Mouse (Mus musculus) liver, embryonic 13.5 days (tissue): Measurements from ENCODE around the gene Fhdc1. TPM values are rescaled to one million over a fixed set of nuclear protein-coding genes. Genes with fewer than 3 reads are reported as not detected.

Experiments used
- ATAC-seq: fragments of 200-750 bp; cut with Nextera tagmentation; 2 replicates; pipeline ENCODE4 v1.8.0; 2017; ENCODE audit warnings: low read depth, mild to moderate bottlenecking, moderate number of reproducible peaks, moderate library complexity
- DNase-seq: peaks from one replicate; pipeline ENCODE4 v3.0.0; 2022
- H3K27ac ChIP-seq: fragments of 300-500 bp; sonication (generic); 2 replicates; pipeline ENCODE4 v1.5.1; 2015; ENCODE audit warnings: moderate library complexity, mild to moderate bottlenecking, inconsistent platforms
- H3K27me3 ChIP-seq: fragments of 300-500 bp; sonication (generic); 2 replicates; pipeline ENCODE4 v1.6.1; 2015; ENCODE audit warnings: mild to moderate bottlenecking, inconsistent platforms
- H3K36me3 ChIP-seq: fragments of 300-500 bp; sonication (generic); 2 replicates; pipeline ENCODE4 v1.6.1; 2015; ENCODE audit warnings: mild to moderate bottlenecking, inconsistent platforms
- H3K4me1 ChIP-seq: fragments of 300-500 bp; sonication (generic); replicated peaks from 2 replicates; pipeline ENCODE4 v1.6.1; 2015; ENCODE audit warnings: inconsistent platforms
- H3K4me2 ChIP-seq: fragments of 300-500 bp; sonication (generic); 2 replicates; pipeline ENCODE4 v1.6.1; 2015; ENCODE audit warnings: inconsistent platforms, mild to moderate bottlenecking, moderate library complexity
- H3K4me3 ChIP-seq: fragments of 300-500 bp; sonication (generic); replicated peaks from 2 replicates; pipeline ENCODE4 v1.5.1; 2015; ENCODE audit warnings: mild to moderate bottlenecking, inconsistent platforms
- H3K9ac ChIP-seq: fragments of 300-500 bp; sonication (generic); 2 replicates; pipeline ENCODE4 v1.6.1; 2015; ENCODE audit warnings: mild to moderate bottlenecking, inconsistent platforms
- H3K9me3 ChIP-seq: fragments of 300-500 bp; sonication (generic); replicated peaks from 2 replicates; pipeline ENCODE4 v1.6.1; 2016; ENCODE audit warnings: inconsistent platforms
- WGBS: fragments of 180-500 bp; shearing (Covaris S2); methylation state at CpG from one replicate; pipeline ENCODE4 v1.1.7; 2015; ENCODE audit not compliant: insufficient replicate concordance; 5-methylcytosine and 5-hydroxymethylcytosine counted together
- polyA plus RNA-seq: library from polyadenylated mRNA; unstranded; fragments of >200 nt; fragmentation: Nextera tagmentation; extraction: Ambion mirVana; gene quantifications from 2 replicates; pipeline ENCODE4 v1.2.1, GENCODE M21; 2015

The Fhdc1 gene
- 30.2 and 30.9 TPM in 2 replicates for polyA plus RNA-seq

DNA sequence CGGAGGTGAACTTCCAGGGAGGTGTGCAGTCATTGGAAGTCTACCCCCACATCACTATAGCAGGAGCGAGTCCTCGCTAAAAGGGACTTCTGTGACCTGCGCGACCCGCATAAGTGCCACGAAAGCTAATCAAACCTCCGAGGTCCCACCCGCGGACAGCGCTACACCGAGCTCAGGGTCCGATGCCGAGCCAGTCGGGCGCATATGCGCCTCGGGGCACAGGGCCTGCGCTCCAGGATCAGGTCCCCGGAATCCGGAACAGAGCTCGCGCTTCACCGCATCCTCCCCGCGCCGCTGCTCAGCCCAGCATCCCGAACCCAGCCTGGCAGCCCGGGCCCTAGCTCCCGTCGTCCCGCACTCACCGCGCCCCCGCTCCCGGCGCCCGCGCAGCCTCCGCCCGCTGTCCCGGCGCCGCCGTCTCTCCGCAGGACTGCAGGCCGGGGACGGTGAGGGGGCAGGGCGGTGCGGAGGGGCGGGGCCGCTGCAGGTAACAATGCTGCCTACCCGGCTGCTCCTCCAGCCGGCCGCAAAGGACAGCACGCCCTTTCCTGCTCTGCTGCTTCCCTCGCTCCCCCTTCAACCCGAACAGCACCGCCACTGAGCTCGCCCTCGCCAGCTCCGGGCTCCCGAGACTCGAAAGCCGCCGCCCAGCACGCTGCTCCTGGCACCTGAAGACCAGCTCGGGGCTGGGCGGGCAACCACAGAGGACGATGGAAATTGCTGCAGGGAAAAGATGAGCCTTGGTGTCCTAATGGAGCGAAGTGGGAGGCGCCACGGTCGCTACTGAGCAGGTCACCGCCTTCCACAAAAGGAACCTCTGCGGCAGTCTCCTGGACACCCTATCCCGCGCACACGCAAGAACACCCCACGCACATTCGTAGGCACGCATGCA, at the start of gene Fhdc1:
Fhdc1 (minus strand) TSS at position 424 of the 892 bp plus-strand sequence.
- peaks cover 11% of the 10 kb centered on the region for H3K36me3 ChIP-seq
- H3K27me3 ChIP-seq, result peaks cover 49% of the 10 kb centered on the region
- peak within 1 kb of the TSS; percentile 97 for H3K4me2 ChIP-seq
- no peaks in the 10 kb centered on the region for H3K9me3 ChIP-seq
- 1% methylated on average over 80 of the region's 82 CpGs for WGBS
- ATAC-seq (peak; percentile 73), DNase-seq (peak; percentile 61)
- peak within 1 kb of the TSS; percentile 83 for H3K4me3 ChIP-seq
- peak within 1 kb of the TSS; percentile 95 for H3K9ac ChIP-seq
- peak within 1 kb of the TSS; percentile 96 for H3K27ac ChIP-seq
- peaks cover 62% of the 10 kb centered on the region for H3K4me1 ChIP-seq

DNA sequence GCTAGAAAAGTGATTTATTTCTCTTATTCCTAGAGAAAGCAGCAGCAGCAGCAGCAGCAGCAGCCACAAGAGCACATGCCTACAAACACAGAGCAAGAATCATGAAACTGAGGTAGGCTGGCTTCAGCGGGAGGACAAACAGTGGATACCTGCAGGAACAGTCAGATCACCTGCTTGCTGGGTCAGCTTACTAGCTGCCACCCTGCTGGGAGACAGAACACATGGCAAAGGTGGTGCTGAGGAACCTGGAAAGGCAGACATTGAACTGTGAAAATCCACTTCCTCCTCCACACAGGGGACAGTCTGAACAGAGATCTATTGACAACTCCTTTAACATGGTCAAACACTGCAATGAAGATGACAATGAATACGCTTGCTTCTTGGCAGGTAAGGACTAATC, 48.8 kb upstream of the Fhdc1 start:
- 73% methylated on average over 2 of the region's 2 CpGs for WGBS
- Histone ChIP-seq H3K9ac (no peak overlapping the region), H3K4me3 (no peak overlapping the region), H3K36me3 (no peaks in the 10 kb centered on the region), H3K27ac (no peak overlapping the region), H3K4me1 (no peaks in the 10 kb centered on the region), H3K27me3 (no peaks in the 10 kb centered on the region), H3K9me3 (no peaks in the 10 kb centered on the region), H3K4me2 (no peak overlapping the region)
- no peak for DNase-seq
- ATAC-seq, result no peak

DNA sequence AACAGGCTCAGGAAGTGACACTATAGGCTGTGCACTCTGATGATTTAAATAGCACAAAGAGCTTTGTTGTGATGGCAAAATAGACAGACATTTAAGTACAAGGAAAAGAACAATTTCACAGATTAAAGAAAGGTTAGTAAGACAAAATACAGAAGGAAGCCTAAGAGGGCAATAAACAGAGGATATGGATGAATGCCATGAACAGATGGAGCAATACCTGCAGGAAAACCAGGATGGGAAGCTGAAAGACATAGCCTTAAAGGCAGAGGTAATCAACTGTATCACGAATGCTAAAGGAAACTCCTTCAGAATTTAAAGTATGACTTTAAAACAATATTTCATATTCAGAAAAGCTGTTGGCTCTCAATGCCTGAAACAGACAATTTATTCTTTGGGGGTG, 44.7 kb upstream of the Fhdc1 start:
- Histone ChIP-seq H3K4me1 (no peaks in the 10 kb centered on the region), H3K27me3 (no peaks in the 10 kb centered on the region), H3K9me3 (no peaks in the 10 kb centered on the region), H3K9ac (no peak overlapping the region), H3K36me3 (no peaks in the 10 kb centered on the region), H3K27ac (no peak overlapping the region), H3K4me3 (no peak overlapping the region), H3K4me2 (no peak overlapping the region)
- DNase-seq (no peak), ATAC-seq (no peak)
- WGBS, result 61% methylated on average over 1 of the region's 1 CpGs

DNA sequence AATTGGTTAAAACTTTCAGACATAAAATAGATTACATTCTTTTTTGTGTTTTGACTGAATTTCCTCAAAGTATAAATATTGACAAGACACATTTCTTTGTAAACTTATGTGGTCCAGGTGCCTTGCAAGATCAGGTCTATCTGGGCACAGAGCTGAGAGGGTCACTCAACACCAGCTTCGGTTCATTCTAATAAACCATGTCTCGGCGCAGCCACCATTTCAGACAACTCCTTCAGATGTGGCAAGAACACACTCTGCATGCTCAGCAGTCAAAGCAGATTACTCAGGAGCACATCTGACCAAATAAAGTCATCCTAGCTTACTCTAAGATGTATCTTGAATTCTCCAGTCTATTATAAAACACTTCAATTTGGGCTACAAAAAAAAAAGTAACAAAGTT, 35.9 kb upstream of the Fhdc1 start:
- ATAC-seq (no peak), DNase-seq (no peak)
- Histone ChIP-seq H3K4me3 (no peak overlapping the region), H3K27me3 (no peaks in the 10 kb centered on the region), H3K9ac (no peak overlapping the region), H3K4me2 (no peak overlapping the region), H3K4me1 (peaks cover 16% of the 10 kb centered on the region), H3K9me3 (no peaks in the 10 kb centered on the region), H3K36me3 (0 out of 2 replicates have a peak, but pooled peaks cover 7% of the 10 kb centered on the region), H3K27ac (no peak overlapping the region)
- WGBS, result 91% methylated on average over 3 of the region's 3 CpGs

DNA sequence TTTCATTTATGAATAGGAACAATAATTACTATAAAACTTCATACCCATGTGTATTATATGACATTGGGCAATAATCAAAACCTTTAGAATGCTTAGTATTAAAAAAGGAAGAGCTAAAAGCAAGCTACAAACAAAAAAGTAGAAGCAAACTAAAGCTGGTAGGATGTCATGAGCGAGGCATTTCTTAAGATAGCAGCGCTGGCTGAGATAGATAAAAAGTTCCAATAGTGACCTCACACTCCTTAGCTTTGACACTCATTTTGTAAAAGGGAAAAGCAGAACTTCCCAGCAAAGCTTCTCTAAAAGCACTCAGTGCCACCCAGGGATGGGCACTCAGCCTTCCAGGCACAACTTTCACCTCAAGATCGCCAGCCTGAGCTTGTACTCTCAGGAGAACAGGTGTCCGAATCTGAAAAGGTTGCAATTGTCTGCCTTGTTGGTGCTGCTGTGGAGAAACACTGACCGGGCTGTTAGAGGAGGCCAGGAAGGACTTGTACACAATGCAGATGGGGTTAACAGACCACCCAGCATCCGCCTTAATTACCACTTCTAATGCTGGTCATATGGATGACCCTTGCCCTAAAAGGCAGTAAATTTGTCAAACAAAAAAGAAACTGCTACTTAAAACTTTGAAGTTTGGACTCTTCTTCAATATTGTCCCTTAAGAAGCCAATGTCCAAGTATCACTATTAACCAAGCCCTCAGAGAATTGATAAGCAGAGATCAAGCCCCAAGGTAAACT, 32.7 kb upstream of the Fhdc1 start:
- Histone ChIP-seq H3K36me3 (0 out of 2 replicates have a peak, but pooled peaks cover 3% of the 10 kb centered on the region), H3K27me3 (no peaks in the 10 kb centered on the region), H3K4me3 (no peak overlapping the region), H3K9me3 (no peaks in the 10 kb centered on the region), H3K4me2 (no peak overlapping the region), H3K9ac (no peak overlapping the region), H3K27ac (no peak overlapping the region), H3K4me1 (peaks cover 14% of the 10 kb centered on the region)
- DNase-seq, result no peak
- WGBS, result 47% methylated on average over 6 of the region's 6 CpGs
- no peak for ATAC-seq

DNA sequence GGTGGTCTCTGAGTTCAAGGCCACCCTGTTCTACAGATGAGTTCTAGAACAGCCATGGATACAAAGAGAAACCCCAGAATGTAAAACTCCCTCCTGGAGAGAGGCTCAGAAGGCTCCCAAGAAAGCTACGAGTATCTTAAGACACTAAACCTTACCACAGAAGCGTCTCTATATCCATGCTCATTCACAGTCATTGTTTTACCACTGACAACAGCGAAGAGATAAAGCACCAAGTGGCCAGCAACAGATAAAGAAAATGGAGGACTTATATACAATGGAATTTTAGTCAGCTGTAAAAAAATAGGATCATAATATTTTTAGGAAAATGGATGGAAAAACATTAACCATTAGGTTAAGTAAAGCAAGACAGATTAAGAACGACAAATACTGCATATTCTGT, 25.0 kb upstream of the Fhdc1 start:
- H3K9me3 ChIP-seq, result no peaks in the 10 kb centered on the region
- H3K4me3 ChIP-seq, result no peak overlapping the region
- WGBS, result 34% methylated on average over 4 of the region's 4 CpGs
- H3K9ac ChIP-seq, result no peak overlapping the region
- H3K36me3 ChIP-seq, result no peaks in the 10 kb centered on the region
- ATAC-seq (peak; percentile 53; the same call in 1 of the 2 replicates), DNase-seq (no peak)
- peaks cover 17% of the 10 kb centered on the region for H3K4me1 ChIP-seq
- H3K27ac ChIP-seq, result no peak overlapping the region
- H3K27me3 ChIP-seq, result no peaks in the 10 kb centered on the region
- no peak overlapping the region for H3K4me2 ChIP-seq

DNA sequence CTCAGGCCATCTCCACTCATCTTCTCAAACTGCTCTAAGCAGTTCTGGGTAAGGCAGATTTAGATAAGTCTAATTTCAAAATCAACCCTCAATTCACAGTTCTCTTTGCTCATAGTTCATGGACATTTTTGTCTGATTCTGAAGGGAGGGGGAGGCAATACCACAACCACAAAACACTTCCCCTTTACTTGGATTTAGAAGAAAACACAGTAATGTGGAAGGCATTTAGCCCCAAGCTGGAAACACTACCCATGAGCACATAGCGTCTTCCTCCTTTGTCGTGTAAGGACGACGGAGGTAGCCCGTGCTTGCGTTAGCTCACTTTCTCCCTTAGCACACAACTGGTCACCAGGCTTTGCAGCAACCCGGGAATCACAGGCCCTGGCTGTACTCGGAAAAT, 24.1 kb upstream of the Fhdc1 start:
- ATAC-seq (no peak), DNase-seq (no peak)
- Histone ChIP-seq H3K27ac (no peak overlapping the region), H3K27me3 (no peaks in the 10 kb centered on the region), H3K4me3 (no peak overlapping the region), H3K36me3 (no peaks in the 10 kb centered on the region), H3K9ac (no peak overlapping the region), H3K4me2 (no peak overlapping the region), H3K9me3 (no peaks in the 10 kb centered on the region), H3K4me1 (peaks cover 17% of the 10 kb centered on the region)
- WGBS, result 42% methylated on average over 8 of the region's 8 CpGs

DNA sequence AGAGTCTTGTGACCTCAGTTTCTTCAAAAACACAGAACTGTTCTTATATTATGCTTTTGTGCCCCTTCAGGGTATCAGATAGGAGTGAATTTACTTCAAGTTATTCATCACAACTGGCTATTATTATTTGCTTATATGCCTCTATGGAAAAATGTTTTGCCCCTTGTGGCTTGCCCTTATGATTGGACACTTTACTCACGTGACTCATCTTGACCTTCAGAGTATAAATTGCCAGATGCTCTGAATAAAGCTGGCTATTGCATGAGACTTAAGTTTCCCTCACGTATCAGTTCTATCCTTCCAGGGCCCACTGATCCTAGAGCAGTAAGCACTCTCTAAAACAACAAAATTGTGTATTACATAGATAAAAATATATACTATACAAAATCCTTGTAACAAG, 21.9 kb upstream of the Fhdc1 start:
- Histone ChIP-seq H3K27ac (no peak overlapping the region), H3K9ac (no peak overlapping the region), H3K36me3 (no peaks in the 10 kb centered on the region), H3K4me2 (no peak overlapping the region), H3K9me3 (no peaks in the 10 kb centered on the region), H3K4me3 (no peak overlapping the region), H3K27me3 (no peaks in the 10 kb centered on the region), H3K4me1 (peaks cover 17% of the 10 kb centered on the region)
- WGBS, result 69% methylated on average over 2 of the region's 2 CpGs
- ATAC-seq, result no peak
- DNase-seq, result no peak

DNA sequence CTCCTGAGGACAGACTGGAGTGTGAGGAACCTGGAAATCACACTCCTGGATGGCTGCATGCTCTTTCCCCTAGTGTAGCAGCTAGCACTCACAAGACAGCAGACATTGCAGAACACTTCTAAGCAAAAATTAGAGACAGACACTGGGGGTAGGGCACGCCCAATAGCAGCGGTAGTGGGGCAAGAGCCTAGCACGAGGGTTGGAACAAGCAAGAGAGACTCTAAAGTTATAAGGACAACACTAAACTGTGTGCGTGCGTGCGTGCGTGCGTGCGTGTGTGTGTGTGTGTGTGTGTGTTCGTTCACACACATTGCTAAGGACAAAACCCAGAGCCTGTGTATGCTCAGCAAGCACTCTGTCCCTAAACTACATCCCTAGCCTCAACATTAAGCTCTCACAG, 20.3 kb upstream of the Fhdc1 start:
- Histone ChIP-seq H3K4me3 (no peak overlapping the region), H3K4me2 (no peak overlapping the region), H3K9ac (no peak overlapping the region), H3K27ac (no peak overlapping the region), H3K9me3 (no peaks in the 10 kb centered on the region), H3K36me3 (no peaks in the 10 kb centered on the region), H3K27me3 (no peaks in the 10 kb centered on the region), H3K4me1 (peaks cover 15% of the 10 kb centered on the region)
- WGBS, result 82% methylated on average over 10 of the region's 10 CpGs
- DNase-seq (no peak), ATAC-seq (no peak)

DNA sequence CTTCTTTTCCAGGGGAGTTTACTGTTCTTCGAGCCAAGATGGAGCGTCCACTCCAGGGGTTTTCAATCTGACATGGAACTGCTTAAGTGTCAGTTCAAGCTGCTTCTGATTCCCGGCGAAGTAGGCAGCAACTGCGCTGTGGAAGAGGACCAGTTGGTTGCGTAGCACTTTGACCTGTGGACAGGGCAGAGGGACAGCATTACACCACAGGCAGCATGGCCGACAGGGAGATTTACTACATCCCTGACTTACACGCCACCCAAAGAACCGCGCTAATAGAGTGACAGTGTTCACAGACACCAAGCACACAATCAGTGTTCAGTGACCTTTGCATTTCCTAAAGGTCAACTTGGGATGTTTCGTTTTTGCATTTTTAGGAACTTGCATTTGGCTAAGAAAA, 17.5 kb upstream of the Fhdc1 start:
- Histone ChIP-seq H3K27me3 (no peaks in the 10 kb centered on the region), H3K4me1 (peaks cover 8% of the 10 kb centered on the region), H3K36me3 (peaks cover 9% of the 10 kb centered on the region; the same call in 1 of the 2 replicates), H3K9me3 (no peaks in the 10 kb centered on the region), H3K27ac (no peak overlapping the region), H3K4me2 (no peak overlapping the region), H3K9ac (no peak overlapping the region), H3K4me3 (no peak overlapping the region)
- no peak for DNase-seq
- 80% methylated on average over 11 of the region's 11 CpGs for WGBS
- no peak for ATAC-seq

DNA sequence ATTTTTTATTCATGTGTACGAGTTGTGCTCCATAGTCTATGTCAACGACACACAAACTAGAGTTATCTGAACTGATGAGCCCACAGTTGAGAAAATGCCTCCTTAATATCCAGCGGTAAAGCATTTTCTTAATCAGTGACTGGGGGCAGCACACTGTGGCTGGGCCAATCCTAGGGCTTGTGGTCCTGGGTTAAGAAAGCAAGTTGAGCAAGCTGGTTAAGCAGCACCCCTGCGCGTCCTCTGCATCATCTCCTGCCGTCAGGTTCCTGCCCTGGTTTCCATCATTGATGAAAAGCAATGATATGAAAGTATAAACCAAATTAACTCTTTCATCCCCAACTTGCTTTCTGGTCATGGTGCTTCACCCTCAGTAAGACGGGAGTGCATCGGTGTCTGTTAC, 12.4 kb upstream of the Fhdc1 start:
- ATAC-seq, result no peak
- no peak for DNase-seq
- Histone ChIP-seq H3K27me3 (no peaks in the 10 kb centered on the region), H3K4me2 (no peak overlapping the region), H3K27ac (no peak overlapping the region), H3K36me3 (peaks cover 9% of the 10 kb centered on the region; the same call in 1 of the 2 replicates), H3K4me3 (no peak overlapping the region), H3K4me1 (peaks cover 10% of the 10 kb centered on the region), H3K9ac (no peak overlapping the region), H3K9me3 (no peaks in the 10 kb centered on the region)
- WGBS, result 75% methylated on average over 8 of the region's 8 CpGs
